Mouse (Mus musculus) thymus, postnatal 25 days (tissue): ENCODE measurements around the gene Cfap20.
A peak's percentile ranks its signal among the peaks of the same experiment; 100 is the strongest.
"Not testable (repeated sequence)": the region's sequence is repeated elsewhere in the genome, so short reads cannot be mapped to it uniquely, and the experiment has no call there.

ENCODE experiments used
- DNase-seq: peaks from one replicate; pipeline ENCODE4 v3.0.0; 2022

The Cfap20 gene

GRCm38 (mm10) chr8:95411309-95411972 lies 23.2 kb downstream of the Cfap20 start:
- DNase-seq = no peak

DNA sequence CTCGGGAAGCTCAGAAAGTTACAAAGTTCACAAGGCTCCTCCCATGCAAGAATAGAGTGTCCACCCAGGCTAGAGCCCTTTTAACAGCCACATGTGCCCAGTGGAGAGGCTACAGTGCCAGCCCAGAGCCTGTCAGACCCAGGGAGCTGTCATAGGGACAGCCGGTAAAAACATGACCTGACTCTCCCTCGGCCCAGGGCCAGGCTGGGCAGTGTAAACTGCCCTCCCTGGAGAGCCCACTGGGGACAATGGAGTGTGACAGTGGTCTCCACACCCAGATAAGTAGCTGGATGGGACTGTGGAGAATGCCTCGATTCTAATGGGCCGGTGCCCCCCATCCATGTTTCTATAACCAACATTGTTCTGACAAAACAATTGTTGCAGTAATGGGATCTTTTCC lies 25.2 kb downstream of the Cfap20 start:
- DNase-seq = no peak

DNA sequence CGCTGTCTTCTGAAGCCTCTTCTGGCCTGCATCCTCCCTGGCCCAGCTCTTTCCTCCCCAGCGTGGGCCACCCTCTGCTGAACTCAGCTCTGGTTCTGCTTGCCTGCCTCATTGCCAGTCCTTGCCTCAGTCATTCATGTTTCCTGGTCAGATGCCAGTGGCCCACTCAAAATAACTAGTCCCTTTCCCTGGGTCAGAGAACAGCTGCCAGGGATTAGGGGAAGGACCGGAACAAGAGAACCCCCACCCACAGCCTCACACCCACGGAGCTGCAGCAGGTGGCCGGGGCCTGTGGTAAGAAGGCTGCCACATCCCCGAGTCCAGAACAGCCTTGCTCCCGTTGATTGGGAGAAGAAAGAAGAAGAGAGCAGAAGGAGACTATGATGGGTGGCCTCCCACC lies 33.6 kb downstream of the Cfap20 start:
- DNase-seq = no peak

DNA sequence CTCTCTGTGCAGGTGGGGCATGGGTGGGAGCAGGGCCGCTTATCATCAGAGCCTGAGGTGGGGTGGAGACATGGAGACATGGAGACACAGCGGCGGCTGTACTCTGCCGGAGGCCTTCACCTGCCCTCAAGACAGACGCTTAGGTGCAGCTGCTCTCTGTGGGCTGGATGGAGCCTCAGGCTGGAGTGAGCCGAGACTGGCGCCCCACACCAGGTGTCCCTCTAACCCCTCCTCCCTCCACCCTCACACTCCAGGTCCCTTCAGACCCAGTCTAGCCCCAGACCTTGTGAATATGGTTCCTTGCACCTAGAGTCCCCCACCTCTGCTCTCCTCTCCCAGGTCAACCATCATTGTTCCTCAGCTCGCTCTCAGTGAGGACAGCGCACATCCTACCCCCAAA lies 35.5 kb downstream of the Cfap20 start:
- no peak for DNase-seq

DNA sequence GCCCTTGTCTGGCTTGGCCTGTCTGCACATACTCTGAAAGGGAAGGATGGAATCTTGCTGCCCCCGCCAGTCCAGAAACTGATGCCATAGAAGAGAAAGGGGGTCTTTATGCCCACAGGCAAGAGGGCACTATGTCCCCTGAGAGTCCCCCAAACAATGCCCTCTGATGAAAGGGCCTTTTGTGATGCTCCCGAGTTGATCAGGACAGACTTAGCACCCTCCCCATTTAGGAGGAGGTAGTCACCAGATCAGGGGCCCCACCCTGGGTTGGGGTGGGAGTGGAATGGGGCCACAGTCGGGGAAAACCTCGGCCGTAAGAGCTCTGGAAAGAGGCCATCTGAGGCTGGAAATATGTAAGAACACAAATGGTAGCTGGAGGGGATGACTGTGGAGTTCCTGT lies 37.5 kb downstream of the Cfap20 start:
- no peak for DNase-seq

GRCm38 (mm10) chr8:95396752-95397151 lies 37.9 kb downstream of the Cfap20 start:
- no peak for DNase-seq

DNA sequence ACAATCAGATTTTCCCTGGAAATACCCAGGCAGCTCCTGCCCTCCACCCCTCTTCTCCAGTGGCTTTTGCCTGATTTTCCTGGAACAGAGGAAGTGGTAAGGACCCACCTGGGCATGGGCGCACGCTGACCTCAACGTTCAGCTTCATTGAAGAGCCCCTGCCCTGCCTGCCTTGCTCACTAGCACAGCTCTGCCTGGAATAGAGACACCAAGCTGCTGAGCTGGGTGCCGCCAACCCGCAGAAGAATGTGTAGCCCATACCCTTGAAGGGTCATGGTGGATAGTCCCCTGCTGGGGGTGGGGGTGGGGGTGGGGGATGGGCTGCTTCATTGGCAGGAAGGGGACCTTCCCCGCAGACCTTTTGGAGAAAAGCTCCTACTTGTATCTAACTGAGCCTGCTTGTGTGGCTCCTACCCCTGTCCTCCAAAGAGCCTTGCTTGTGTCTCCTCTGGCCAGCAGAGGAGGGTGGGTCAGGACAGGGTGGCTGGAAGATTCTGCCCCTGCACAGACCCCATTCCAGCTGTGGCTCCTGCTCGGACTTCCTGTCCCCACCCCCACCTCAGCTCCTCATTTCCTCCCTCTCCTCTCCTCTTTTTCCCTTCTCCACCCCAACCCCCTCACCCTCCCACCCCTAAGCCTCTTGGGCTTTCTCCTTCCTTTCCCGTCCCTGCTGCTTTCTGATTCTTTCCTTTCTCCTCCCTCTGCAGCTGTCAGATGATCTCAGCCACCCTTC lies 39.3 kb downstream of the Cfap20 start:
- DNase-seq = no peak

DNA sequence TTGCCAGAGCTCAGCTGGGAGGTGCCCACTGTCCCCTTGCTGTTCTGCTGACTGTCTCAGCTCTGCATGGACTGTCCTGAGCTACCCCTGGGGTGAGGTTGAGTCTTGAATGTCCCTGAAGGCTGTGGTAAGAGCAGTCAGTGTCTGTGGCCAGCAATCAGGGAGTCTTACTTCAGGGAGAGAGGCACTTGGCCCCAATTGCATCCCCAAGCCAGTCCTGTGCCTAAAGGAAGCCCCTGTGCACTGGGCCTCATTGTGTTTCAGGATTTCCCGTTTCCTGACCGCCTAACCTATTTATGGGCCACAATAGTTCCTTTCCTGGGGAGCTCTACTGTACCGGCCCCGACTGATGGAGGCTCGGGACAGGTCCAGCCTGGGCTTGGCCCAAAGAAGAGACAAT lies 42.1 kb downstream of the Cfap20 start:
- no peak for DNase-seq

GRCm38 (mm10) chr8:95391101-95391500 lies 43.6 kb downstream of the Cfap20 start:
- DNase-seq = no peak

- peak; percentile 51 for DNase-seq
Observed at GRCm38 (mm10) chr8:95390312-95390711, 44.4 kb downstream of the Cfap20 start.

GRCm38 (mm10) chr8:95387936-95388335 lies 46.7 kb downstream of the Cfap20 start:
- no peak for DNase-seq

- no peak for DNase-seq
Observed at GRCm38 (mm10) chr8:95387221-95387620, 47.4 kb downstream of the Cfap20 start.

GRCm38 (mm10) chr8:95386037-95386436 lies 48.6 kb downstream of the Cfap20 start:
- no peak for DNase-seq

- DNase-seq = no peak
Observed at GRCm38 (mm10) chr8:95384501-95384900, 50.2 kb downstream of the Cfap20 start.

GRCm38 (mm10) chr8:95381595-95381994 lies 53.1 kb downstream of the Cfap20 start:
- no peak for DNase-seq

DNA sequence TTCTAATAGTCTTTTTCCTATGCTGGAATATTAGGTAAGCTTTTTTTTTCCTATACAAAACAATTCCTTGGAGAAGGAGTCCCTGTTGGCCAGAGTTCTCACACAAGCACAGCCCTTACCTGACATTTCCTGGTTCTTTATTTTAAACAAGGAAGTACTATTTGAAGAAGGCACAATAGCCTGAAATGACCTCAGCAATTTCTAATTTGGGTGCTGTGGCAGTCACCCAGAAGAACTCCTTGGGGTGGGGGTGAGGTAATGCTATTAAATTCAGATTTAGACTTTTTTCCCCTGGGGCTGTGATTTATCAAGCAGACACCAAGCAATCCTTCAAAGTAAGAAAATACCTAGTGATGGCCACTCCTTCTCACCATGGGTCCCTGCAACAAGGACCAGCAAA lies 53.7 kb downstream of the Cfap20 start:
- no peak for DNase-seq

- DNase-seq = not testable (repeated sequence)
Observed at GRCm38 (mm10) chr8:95378928-95379327, 55.7 kb downstream of the Cfap20 start.

- DNase-seq = no peak
Observed at GRCm38 (mm10) chr8:95377863-95378291, 56.8 kb downstream of the Cfap20 start.

GRCm38 (mm10) chr8:95377101-95377500 lies 57.6 kb downstream of the Cfap20 start:
- no peak for DNase-seq

- no peak for DNase-seq
Observed at GRCm38 (mm10) chr8:95376309-95376999, 58.2 kb downstream of the Cfap20 start.

DNA sequence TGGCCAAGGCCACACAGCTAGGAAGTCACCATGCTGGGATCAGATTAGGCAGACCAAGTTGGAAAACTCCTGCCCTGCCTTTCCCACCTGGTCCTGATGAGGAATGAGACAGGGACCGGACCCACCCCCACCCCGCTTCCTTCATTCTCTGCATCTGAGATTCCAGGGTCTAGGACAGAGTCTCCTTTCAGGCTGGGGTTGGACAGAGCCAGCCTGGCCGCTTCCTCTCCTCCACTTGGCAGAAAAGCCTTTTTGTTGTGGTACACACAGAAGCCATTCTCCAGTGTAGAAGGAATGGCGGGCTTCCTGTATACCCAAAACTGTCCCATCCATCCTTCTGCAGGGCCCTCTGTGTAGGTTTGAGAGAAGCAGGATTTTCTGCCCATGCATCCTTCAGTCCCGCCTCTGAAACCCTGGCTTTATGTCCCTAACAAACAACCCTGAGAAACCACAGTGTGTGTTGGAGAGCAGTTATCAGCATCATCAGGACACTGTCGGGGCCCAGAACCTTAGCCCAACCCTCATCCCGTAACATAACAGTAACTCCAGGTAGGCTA lies 59.2 kb downstream of the Cfap20 start:
- DNase-seq = no peak

- no peak for DNase-seq
Observed at GRCm38 (mm10) chr8:95374429-95374828, 60.2 kb downstream of the Cfap20 start.

DNA sequence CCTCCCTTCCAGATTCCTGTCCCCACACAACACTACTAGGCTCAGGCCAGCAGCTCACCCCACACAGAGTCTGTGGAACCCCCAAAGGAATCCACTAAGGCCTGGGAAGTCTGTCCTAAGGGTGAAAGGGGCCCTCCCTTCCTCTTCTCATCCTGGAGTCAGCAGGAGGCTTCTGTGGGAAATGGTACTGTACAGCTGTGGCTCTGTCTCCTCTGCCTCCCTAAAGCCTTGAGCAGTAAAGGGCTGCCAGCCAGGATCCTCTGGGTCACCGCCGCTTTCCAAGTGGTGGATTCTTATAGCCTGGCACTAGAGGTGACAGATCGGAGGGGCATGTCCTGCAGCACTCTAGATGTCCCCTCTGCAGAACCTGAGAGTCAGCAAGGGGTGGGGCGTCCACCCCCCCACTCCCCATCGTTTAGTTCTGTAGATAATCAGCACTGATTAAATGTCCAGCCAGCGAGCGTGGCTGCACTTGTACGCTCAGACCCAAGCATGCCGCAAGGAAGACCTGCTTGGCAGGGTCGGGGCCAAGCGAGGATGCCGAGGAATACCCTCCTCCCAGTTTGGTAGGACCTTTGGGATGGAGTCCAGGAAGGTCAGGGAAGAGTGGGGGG lies 61.2 kb downstream of the Cfap20 start:
- DNase-seq = no peak
